Mouse (Mus musculus): ENCODE results near the gene Plekha6.
A peak's percentile ranks its signal among the peaks of the same experiment; 100 is the strongest.

The Plekha6 gene

GRCm38 (mm10) chr1:133182016-133182705, 18.2 kb downstream of the Plekha6 start:
- 0 out of 2 replicates have a peak, but pooled peaks have one; percentile 7 for ATAC-seq (ENCODE audit: low TSS enrichment)

GRCm38 (mm10) chr1:133182706-133183095, 18.7 kb downstream of the Plekha6 start:
- peak; percentile 22; the same call in 1 of the 2 replicates for ATAC-seq (ENCODE audit: low TSS enrichment)

- no peak for ATAC-seq (ENCODE audit: low TSS enrichment)
These were observed 19.3 kb downstream of the Plekha6 start for GRCm38 (mm10) chr1:133183141-133183925.

GRCm38 (mm10) chr1:133187948-133188680, 24.1 kb downstream of the Plekha6 start:
- no peak for ATAC-seq (ENCODE audit: low TSS enrichment)

GRCm38 (mm10) chr1:133188719-133189118, 24.7 kb downstream of the Plekha6 start:
- ATAC-seq (ENCODE audit: low TSS enrichment) = peak; percentile 25; the same call in 1 of the 2 replicates

GRCm38 (mm10) chr1:133189471-133189870, 25.5 kb downstream of the Plekha6 start:
- no peak for ATAC-seq (ENCODE audit: low TSS enrichment)

- ATAC-seq (ENCODE audit: low TSS enrichment) = no peak
These were observed 26.5 kb downstream of the Plekha6 start for GRCm38 (mm10) chr1:133190550-133190949.

- ATAC-seq (ENCODE audit: low TSS enrichment) = no peak
These were observed 32.2 kb downstream of the Plekha6 start for GRCm38 (mm10) chr1:133196181-133196580.

GRCm38 (mm10) chr1:133197266-133197665, 33.3 kb downstream of the Plekha6 start:
- ATAC-seq (ENCODE audit: low TSS enrichment) = no peak

- ATAC-seq (ENCODE audit: low TSS enrichment) = peak; percentile 58
These were observed 35.7 kb downstream of the Plekha6 start for GRCm38 (mm10) chr1:133199706-133200105.

- no peak for ATAC-seq (ENCODE audit: low TSS enrichment)
These were observed 37.5 kb downstream of the Plekha6 start for GRCm38 (mm10) chr1:133201499-133201898.

- no peak for ATAC-seq (ENCODE audit: low TSS enrichment)
These were observed 39.7 kb downstream of the Plekha6 start for GRCm38 (mm10) chr1:133203701-133204100.

GRCm38 (mm10) chr1:133204341-133204849, 40.4 kb downstream of the Plekha6 start:
- no peak for ATAC-seq (ENCODE audit: low TSS enrichment)

GRCm38 (mm10) chr1:133204985-133205384, 41.0 kb downstream of the Plekha6 start:
- ATAC-seq (ENCODE audit: low TSS enrichment) = no peak

GRCm38 (mm10) chr1:133208086-133208815, 44.2 kb downstream of the Plekha6 start:
- ATAC-seq (ENCODE audit: low TSS enrichment) = no peak

GRCm38 (mm10) chr1:133209036-133209435, 45.0 kb downstream of the Plekha6 start:
- no peak for ATAC-seq (ENCODE audit: low TSS enrichment)

- ATAC-seq (ENCODE audit: low TSS enrichment) = 0 out of 2 replicates have a peak, but pooled peaks have one; percentile 1
These were observed 45.5 kb downstream of the Plekha6 start for GRCm38 (mm10) chr1:133209482-133209881.

- ATAC-seq (ENCODE audit: low TSS enrichment) = peak; percentile 92
These were observed 46.0 kb downstream of the Plekha6 start for GRCm38 (mm10) chr1:133209901-133210516.

- ATAC-seq (ENCODE audit: low TSS enrichment) = no peak
These were observed 46.8 kb downstream of the Plekha6 start for GRCm38 (mm10) chr1:133210766-133211165.

- ATAC-seq (ENCODE audit: low TSS enrichment) = no peak
These were observed 48.3 kb downstream of the Plekha6 start for GRCm38 (mm10) chr1:133212273-133212672.

- ATAC-seq (ENCODE audit: low TSS enrichment) = no peak
These were observed 49.1 kb downstream of the Plekha6 start for GRCm38 (mm10) chr1:133213098-133213497.
